Mouse (Mus musculus): ENCODE data around the gene Epha10.

DNA sequence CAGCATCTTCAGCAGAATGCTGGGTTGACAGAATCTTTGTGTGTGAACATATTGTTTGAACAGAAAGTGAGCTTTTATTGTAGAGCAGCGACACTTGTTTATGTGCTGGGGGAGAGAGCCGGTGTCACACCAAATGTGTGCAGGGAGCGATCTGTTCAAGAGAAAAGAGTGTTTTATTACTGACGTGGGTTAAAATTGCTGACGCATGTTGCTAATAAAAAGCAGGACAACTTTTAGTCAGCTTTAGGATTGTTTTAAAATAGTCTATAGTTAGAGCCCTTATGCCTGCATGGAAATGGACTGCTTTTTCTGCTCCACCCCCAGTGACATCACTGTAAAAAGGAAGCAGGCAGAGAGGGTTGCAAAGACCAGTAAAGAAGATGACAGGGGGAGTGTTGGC lies 10.1 kb downstream of the Epha10 start:
- TF ChIP-seq CTCF (IDR thresholded peaks at IDR 0.05) (no peak), POLR2A (IDR thresholded peaks at IDR 0.05; ENCODE audit: insufficient read depth, low read depth, low read length) (no peak), EP300 (IDR thresholded peaks at IDR 0.05; ENCODE audit: insufficient read depth, low read depth, low read length) (no peak)
